Mouse (Mus musculus) neural tube, embryonic 10.5 days (tissue): ENCODE results near the gene 1700080O16Rik.

Source experiments
- DNase-seq: peaks from one replicate; pipeline ENCODE4 v3.0.0-alpha.2; 2017; ENCODE audit warnings: low spot score; ENCODE audit errors: extremely low spot score

Gene 1700080O16Rik

GRCm38 (mm10) chrX:51972672-51973071, at the start of gene 1700080O16Rik:
Gene 1700080O16Rik (minus strand): TSS chrX:51972772.
- no peak for DNase-seq

- DNase-seq = peak; percentile 37
These were observed 45.1 kb upstream of the 1700080O16Rik start for GRCm38 (mm10) chrX:52017660-52018059.

- no peak for DNase-seq
These were observed 27.5 kb upstream of the 1700080O16Rik start for GRCm38 (mm10) chrX:52000072-52000471.

GRCm38 (mm10) chrX:51999426-51999825, 26.9 kb upstream of the 1700080O16Rik start:
- DNase-seq = no peak

- DNase-seq = no peak
These were observed 3.8 kb upstream of the 1700080O16Rik start for GRCm38 (mm10) chrX:51976361-51976760.

GRCm38 (mm10) chrX:51974618-51975017, 2.0 kb upstream of the 1700080O16Rik start:
- no peak for DNase-seq

GRCm38 (mm10) chrX:51948071-51948470, 24.5 kb downstream of the 1700080O16Rik start:
- no peak for DNase-seq

GRCm38 (mm10) chrX:51938076-51938475, 34.5 kb downstream of the 1700080O16Rik start:
- no peak for DNase-seq

- DNase-seq = no peak
These were observed 53.5 kb downstream of the 1700080O16Rik start for GRCm38 (mm10) chrX:51919091-51919490.
